ENCODE assay signal across 17 mouse cellular contexts in genomic region chr13:72346207-72346943, GRCm38 (mm10).
DNase-seq lines count a peak whose midpoint lies in the region; ATAC-seq and TF ChIP-seq lines count a peak whose summit lies in the region.
"Had no signal": no experiment of that assay in that cellular context is flagged by ENCODE, and none has a peak within 500 bp of the region (broad histone marks: within the 10 kb centered on the region; RNA-seq: fewer than 3 reads in every experiment).

No protein-coding gene starts in this region.

- peak overlapping the region; percentile 21 for H3K4me2 ChIP-seq in forebrain, embryonic 12.5 days
- no peak overlapping the region for H3K4me2 ChIP-seq in forebrain, postnatal 0 days (ENCODE audit: low read depth)
- H3K4me2 ChIP-seq in midbrain, embryonic 12.5 days (replicated peaks) = peak overlapping the region; percentile 18
- H3K4me2 ChIP-seq in hindbrain, embryonic 13.5 days = peak overlapping the region; percentile 23; the same call in 1 of the 2 replicates

- 13% methylated on average over 21 of the region's 21 CpGs for WGBS in forebrain, embryonic 12.5 days
- 13% methylated on average over 21 of the region's 21 CpGs for WGBS in forebrain, postnatal 0 days
- 20% methylated on average over 21 of the region's 21 CpGs for WGBS in midbrain, embryonic 12.5 days
- 32% methylated on average over 21 of the region's 21 CpGs for WGBS in midbrain, embryonic 10.5 days
- 23% methylated on average over 21 of the region's 21 CpGs for WGBS in hindbrain, embryonic 13.5 days

- ATAC-seq in forebrain, embryonic 12.5 days (ENCODE audit: low FRiP score) = peak; percentile 45
- no peak for ATAC-seq in forebrain, postnatal 0 days
- ATAC-seq in midbrain, embryonic 12.5 days (ENCODE audit: low FRiP score, low read depth) = no peak
- 0 out of 2 replicates have a peak, but pooled peaks have one; percentile 65 for ATAC-seq in hindbrain, embryonic 13.5 days (ENCODE audit: low FRiP score)

- H3K9me3 ChIP-seq in forebrain, embryonic 12.5 days = no peaks in the 10 kb centered on the region
- no peaks in the 10 kb centered on the region for H3K9me3 ChIP-seq in forebrain, postnatal 0 days (ENCODE audit: low read length)
- no peaks in the 10 kb centered on the region for H3K9me3 ChIP-seq in midbrain, embryonic 12.5 days
- no peaks in the 10 kb centered on the region for H3K9me3 ChIP-seq in midbrain, embryonic 10.5 days (replicated peaks)
- no peaks in the 10 kb centered on the region for H3K9me3 ChIP-seq in hindbrain, embryonic 13.5 days

- H3K4me1 ChIP-seq in forebrain, embryonic 12.5 days = peaks cover 19% of the 10 kb centered on the region
- H3K4me1 ChIP-seq in forebrain, postnatal 0 days (ENCODE audit: insufficient read depth) = 0 out of 2 replicates have a peak, but pooled peaks cover 4% of the 10 kb centered on the region
- peaks cover 16% of the 10 kb centered on the region for H3K4me1 ChIP-seq in midbrain, embryonic 12.5 days
- peaks cover 17% of the 10 kb centered on the region for H3K4me1 ChIP-seq in midbrain, embryonic 10.5 days
- peaks cover 22% of the 10 kb centered on the region for H3K4me1 ChIP-seq in hindbrain, embryonic 13.5 days (replicated peaks)

- H3K4me3 ChIP-seq in forebrain, embryonic 12.5 days (replicated peaks) = no peak overlapping the region
- no peak overlapping the region for H3K4me3 ChIP-seq in forebrain, postnatal 0 days (ENCODE audit: low read depth, low read length)
- no peak overlapping the region for H3K4me3 ChIP-seq in midbrain, embryonic 12.5 days
- no peak overlapping the region for H3K4me3 ChIP-seq in midbrain, embryonic 10.5 days
- no peak overlapping the region for H3K4me3 ChIP-seq in hindbrain, embryonic 13.5 days

- no peak overlapping the region for H3K9ac ChIP-seq in forebrain, embryonic 12.5 days
- H3K9ac ChIP-seq in forebrain, postnatal 0 days = no peak overlapping the region
- H3K9ac ChIP-seq in midbrain, embryonic 12.5 days (replicated peaks) = no peak overlapping the region
- no peak overlapping the region for H3K9ac ChIP-seq in hindbrain, embryonic 13.5 days

- no peak overlapping the region for H3K27ac ChIP-seq in forebrain, embryonic 12.5 days
- no peak overlapping the region for H3K27ac ChIP-seq in forebrain, postnatal 0 days (ENCODE audit: low read depth, low read length)
- H3K27ac ChIP-seq in midbrain, embryonic 12.5 days (replicated peaks) = no peak overlapping the region
- H3K27ac ChIP-seq in midbrain, embryonic 10.5 days (replicated peaks) = no peak overlapping the region
- H3K27ac ChIP-seq in hindbrain, embryonic 13.5 days = no peak overlapping the region

- H3K36me3 ChIP-seq in forebrain, embryonic 12.5 days (replicated peaks) = no peaks in the 10 kb centered on the region
- H3K36me3 ChIP-seq in forebrain, postnatal 0 days (ENCODE audit: insufficient read depth) = no peaks in the 10 kb centered on the region
- H3K36me3 ChIP-seq in midbrain, embryonic 12.5 days = no peaks in the 10 kb centered on the region
- H3K36me3 ChIP-seq in midbrain, embryonic 10.5 days = no peaks in the 10 kb centered on the region
- no peaks in the 10 kb centered on the region for H3K36me3 ChIP-seq in hindbrain, embryonic 13.5 days

- no peak for DNase-seq in forebrain, postnatal 0 days
- DNase-seq in midbrain, embryonic 10.5 days (ENCODE audit: low spot score) = no peak
- peak; percentile 28 for DNase-seq in retina, embryonic 14.5 days (ENCODE audit: low spot score)
- no peak for DNase-seq in gastrocnemius, postnatal 25 days
- no peak for DNase-seq in left cerebral cortex, adult 8-10 months (ENCODE audit: low spot score in 2 of 2)
- DNase-seq: adrenal gland, adult 2 months; cerebellum, adult 11-12 months; cerebellum, postnatal 25 days; kidney, adult 8-10 months; kidney, postnatal 4 days; lung, adult 18-20 months; lung, postnatal 36 days; right cerebral cortex, adult 18-20 months; thymus, adult 18-20 months had no signal

- peaks cover 96% of the 10 kb centered on the region for H3K27me3 ChIP-seq in forebrain, embryonic 12.5 days
- H3K27me3 ChIP-seq in forebrain, postnatal 0 days (ENCODE audit: insufficient read depth, low read length) = peaks cover 77% of the 10 kb centered on the region
- H3K27me3 ChIP-seq in midbrain, embryonic 12.5 days = peaks cover 46% of the 10 kb centered on the region
- H3K27me3 ChIP-seq in midbrain, embryonic 10.5 days (ENCODE audit: low read depth, poor library complexity, severe bottlenecking) = peaks cover 70% of the 10 kb centered on the region
- H3K27me3 ChIP-seq in hindbrain, embryonic 13.5 days = peaks cover 37% of the 10 kb centered on the region

- TF ChIP-seq CTCF in forebrain, postnatal 0 days (IDR thresholded peaks at IDR 0.05; ENCODE audit: low read depth) = no peak

Comparison
In these comparisons a context has a peak if more than half of its experiments do, and no peak if none do; other contexts are left out.
1. ATAC-seq: peak in forebrain, embryonic 12.5 days (single experiment) and hindbrain, embryonic 13.5 days (single experiment); none in forebrain, postnatal 0 days (single experiment) and midbrain, embryonic 12.5 days (single experiment).